Mouse (Mus musculus) E14TG2a.4 (cell line): ENCODE data around the gene Gm20662.

Source experiments
- CTCF ChIP-seq: conservative IDR thresholded peaks from 2 replicates; pipeline ENCODE4 v1.5.1; 2014; ENCODE audit warnings: low read length
- POU5F1 ChIP-seq: IDR thresholded peaks from 2 replicates; pipeline ENCODE4 v1.6.1; 2014; ENCODE audit warnings: low read length, borderline replicate concordance

GRCm38 (mm10) chr9:108093586-108093985 lies 97.4 kb downstream of the Gm20662 start:
- TF ChIP-seq CTCF (no peak), POU5F1 (no peak)
